Mouse (Mus musculus): ENCODE measurements around the gene Slc5a4b.
"Not testable (repeated sequence)": the region's sequence is repeated elsewhere in the genome, so short reads cannot be mapped to it uniquely, and the experiment has no call there.

Slc5a4b gene

DNA sequence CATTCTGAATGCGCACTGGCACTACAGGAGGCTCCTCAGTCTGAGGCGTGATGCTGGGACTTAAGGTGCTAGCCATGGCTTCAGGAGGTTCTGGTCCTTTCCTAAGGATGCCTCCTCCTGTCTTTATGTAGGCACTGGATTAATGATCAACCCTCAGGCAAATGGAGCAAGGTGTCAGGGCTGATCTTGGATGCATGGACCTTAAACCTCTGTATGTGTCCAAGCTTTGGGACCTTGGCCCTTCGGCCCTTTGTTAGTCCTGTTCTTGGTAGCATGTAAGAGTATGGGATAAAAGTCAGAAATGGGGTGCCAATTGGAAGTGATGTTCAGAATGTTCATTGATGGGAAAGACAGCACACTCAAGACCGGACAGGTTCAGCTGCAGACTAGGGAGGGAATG, at the start of gene Slc5a4b:
Slc5a4b (minus strand) TSS at position 101 of the 400 bp plus-strand sequence.
- DNase-seq (ENCODE audit: low spot score in 2 of 2), result no peak

DNA sequence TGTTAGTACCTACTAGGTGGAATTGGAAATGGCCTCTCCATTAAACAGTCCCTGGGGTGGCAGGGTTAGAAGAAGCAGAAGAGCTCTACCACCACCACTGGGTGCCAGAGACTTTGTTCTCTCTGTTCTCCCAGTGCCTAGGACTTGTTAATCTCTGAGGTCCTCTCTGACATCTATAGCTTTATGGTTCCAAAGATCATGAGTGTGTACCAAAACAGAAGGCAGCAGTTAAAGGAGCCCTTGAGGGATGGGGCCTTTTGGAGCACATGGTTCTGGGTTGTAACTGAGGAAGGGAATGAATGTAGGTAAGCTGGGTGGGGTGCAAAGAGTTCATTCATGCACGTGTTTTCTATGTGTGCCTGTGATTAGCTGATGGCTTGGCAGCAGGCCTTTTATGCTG, 47.2 kb upstream of the Slc5a4b start:
- no peak for DNase-seq (ENCODE audit: low spot score in 2 of 2)

DNA sequence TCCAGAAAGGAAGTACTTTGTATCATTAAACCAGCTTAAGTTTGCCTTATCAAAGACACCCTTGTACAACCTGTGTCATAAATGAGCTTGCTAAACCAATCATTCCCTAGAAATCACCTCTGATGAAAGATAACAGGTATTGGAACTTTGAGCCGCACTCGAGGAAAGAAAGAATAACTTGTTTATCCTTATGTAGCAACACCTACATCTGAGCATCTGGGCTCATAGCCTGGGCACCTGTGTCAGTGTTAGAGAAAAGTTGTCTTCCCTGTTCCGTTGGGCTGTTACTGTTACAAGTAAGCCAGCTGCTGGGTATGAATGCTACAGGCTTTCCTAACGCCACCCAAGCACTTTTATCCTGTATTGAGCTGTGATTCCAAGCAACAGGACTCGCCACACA, 46.8 kb upstream of the Slc5a4b start:
- no peak for DNase-seq (ENCODE audit: low spot score in 2 of 2)

DNA sequence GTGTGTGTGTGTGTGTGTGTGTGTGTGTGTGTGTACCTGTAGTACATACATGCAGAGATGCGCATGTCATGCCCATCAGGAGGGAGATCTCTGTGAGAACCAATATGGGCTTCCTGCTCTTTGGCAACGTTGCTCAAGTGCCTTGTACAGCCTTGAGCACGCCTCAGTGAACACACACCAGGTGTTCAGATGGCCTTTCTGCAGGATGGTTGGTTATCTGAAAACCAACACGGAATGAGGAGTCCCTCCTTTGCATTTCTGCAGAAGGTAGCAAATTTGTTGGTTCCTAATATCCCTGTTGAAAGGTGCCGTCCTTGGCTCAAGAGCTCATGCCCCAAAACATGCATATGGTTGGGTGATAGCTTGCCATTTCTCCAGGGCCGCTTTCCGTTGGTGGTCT, 45.1 kb upstream of the Slc5a4b start:
- no peak for DNase-seq (ENCODE audit: low spot score in 2 of 2)

DNA sequence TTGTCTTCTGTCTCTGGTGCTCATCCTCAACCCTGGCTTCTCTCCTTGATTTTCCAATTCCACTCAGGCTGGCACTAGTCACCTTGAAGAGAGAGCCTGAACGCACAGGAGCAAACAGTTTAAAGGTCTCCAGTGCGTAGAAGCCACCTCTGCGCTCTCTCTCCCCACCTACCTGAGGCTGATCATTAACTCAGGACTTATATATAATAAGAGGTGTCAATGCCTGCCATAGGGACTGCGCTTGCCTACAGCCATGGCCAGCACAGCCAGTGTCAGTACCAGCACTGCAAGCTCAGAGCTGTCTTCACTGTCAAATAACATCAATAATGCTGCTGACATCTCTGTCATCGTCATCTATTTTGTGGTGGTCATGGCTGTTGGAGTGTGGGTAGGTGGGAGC, 36.5 kb upstream of the Slc5a4b start, which contains the start of gene Slc5a4a:
Slc5a4a (plus strand) TSS at position 174 of the 400 bp plus-strand sequence.
- DNase-seq (ENCODE audit: low spot score in 2 of 2), result no peak

DNA sequence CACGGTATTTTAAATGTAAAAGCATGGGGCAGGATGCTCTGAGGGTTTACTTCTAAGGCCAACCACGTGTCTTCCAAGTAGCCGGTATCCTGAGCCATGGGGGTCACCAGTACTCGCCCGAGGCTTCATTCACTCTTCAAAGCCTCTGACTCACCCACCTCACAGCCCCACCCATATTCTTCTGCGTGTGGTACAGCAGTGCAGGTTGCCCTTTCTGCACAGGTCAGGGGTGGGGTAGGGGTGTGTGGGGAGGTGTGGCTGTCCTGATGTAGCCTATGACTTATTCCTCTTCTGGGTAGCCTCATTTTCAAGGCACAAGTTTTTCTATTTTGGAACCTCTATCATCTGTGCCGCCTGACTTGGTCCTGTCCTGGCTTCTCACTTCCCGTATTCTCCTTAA, 36.1 kb upstream of the Slc5a4b start:
- no peak for DNase-seq (ENCODE audit: low spot score in 2 of 2)

DNA sequence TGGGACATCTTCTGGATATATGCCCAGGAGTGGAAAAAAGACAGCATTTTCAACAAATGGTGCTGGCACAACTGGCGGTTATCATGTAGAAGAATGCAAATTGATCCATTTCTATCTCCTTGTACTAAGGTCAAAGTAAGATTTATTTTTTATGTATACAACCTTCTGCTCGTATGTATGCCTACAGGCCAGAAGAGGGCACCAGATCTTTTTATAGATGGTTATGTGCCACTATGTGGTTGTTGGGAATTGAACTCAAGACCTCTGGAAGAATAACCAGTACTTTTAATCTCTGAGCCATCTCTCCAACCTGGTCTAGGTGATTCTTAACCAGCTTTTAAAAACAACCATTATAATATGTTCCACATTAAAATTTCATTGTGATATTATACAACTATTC, 25.6 kb upstream of the Slc5a4b start:
- no peak for DNase-seq (ENCODE audit: low spot score in 2 of 2)

DNA sequence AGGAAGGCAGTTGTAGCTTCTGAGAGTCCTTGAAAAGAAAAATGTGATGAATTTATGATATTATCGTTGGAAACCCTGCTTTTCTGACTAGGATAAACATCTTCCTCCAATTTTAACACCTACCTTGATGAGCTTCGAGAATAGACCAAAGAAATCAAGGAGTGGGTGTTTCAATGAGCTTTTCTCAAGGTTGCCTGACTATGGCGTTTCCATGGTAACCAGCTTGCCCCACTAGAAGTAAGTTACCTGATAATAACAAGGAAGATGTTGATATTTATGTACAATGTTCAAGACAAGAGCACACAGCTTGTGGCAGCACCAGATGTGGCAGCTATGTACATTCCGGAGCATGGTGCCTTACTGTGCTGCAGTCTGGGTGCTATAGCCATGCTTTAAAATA, 21.7 kb upstream of the Slc5a4b start:
- DNase-seq (ENCODE audit: low spot score in 2 of 2), result peak in 1 of 2 experiments; percentile 3

DNA sequence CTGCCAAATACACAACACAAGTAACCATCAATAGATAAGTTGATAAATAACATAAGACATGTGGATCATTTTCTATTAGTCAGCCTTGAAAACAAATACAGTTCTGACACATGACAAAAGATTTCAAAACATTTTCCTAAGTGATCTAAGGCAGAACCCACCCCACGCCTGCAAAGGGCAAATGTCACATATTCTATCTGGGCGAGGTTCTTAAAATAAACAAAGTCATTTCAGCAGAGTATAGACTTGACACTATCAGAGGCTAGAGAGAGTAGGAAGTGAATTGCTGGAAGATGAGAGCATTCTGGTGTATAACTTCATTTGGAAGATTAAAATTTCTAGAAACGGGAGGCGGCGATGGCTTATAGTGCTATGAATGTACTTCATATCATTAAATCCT, 10.7 kb upstream of the Slc5a4b start:
- DNase-seq (ENCODE audit: low spot score in 2 of 2), result no peak

DNA sequence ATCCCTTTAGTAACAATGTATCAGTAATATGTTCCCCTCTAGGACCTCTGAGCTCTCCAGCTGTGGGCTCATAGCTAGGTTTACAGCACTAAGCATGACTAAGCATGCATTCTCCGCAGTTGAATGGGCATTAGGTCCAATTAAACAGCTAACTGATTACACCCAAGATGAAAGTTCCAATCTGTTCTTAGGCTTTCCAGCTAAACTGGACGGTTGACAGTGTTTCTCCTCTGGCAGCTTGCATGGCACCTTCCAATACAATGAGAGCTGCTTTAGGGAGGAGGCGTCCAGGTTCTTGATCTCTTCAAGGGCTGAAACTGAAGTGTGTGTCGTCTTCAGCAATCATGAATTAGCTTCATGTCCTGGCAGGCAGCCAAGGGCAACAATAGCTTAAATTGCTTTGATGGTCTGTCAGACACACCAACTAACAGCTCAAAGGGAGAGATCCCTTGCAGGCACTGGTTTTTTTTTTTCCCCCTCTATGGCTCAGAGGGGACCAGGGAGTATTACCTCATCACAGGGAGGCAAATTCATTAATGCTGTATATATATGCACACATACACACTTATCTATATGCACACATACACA, 9.5 kb upstream of the Slc5a4b start:
- no peak for DNase-seq (ENCODE audit: low spot score in 2 of 2)

DNA sequence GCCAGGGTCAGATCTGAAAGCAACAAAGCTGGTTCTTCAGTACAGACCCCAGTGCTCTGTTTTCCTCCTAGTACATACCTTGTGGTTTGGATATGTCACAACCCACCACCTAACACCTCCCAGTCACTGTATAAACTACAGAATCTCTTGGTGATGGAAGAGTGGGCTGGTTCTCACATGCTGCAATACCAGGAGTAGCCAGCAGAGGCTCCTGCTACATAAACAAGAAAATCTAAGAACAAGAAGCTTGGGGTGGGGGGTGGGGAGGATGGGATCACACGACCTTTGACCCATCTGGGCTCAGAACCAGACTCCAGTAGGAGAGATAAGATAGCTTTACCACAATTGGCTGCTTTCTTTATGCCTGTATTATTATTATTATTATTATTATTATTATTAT, 8.0 kb upstream of the Slc5a4b start:
- no peak for DNase-seq (ENCODE audit: low spot score in 2 of 2)

DNA sequence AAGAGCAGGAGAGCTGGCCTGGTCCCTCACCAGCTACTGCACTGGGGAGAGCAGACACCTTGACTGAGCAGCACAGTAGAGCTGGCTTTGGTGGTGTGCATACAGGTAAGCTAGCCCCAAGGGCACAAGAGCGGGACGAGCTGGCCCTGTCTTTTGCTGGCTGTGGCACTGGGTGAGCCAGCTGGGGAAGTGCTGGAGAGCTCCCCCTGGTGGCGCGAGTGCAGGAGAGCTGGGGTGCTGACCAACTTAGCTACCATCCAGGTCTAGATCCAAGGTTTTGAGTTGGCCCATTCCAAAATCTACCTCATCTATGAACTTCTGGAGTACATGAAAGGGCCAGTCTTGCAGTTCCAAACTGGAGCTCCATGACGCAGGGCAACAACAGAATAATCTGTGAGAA, 7.2 kb upstream of the Slc5a4b start:
- no peak for DNase-seq (ENCODE audit: low spot score in 2 of 2)

DNA sequence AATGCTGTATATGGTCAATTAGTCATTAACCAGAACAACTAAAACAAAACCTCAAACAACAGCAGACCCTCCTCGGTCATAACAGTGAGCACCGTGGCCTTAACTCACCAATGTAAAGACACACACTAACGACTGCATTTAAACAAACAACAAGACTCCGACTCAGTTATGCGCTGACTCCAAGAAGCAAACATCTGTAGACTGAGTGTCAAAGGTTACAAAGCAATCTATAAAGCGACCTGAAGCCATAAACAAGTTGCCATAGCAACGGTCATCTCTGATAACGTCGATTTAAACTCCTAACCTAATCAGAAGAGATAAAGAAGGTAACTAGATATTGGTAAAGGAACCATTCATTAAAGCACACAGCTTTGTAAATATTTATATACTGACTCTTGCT, 13.4 kb downstream of the Slc5a4b start:
- no peak for DNase-seq (ENCODE audit: low spot score in 2 of 2)

DNA sequence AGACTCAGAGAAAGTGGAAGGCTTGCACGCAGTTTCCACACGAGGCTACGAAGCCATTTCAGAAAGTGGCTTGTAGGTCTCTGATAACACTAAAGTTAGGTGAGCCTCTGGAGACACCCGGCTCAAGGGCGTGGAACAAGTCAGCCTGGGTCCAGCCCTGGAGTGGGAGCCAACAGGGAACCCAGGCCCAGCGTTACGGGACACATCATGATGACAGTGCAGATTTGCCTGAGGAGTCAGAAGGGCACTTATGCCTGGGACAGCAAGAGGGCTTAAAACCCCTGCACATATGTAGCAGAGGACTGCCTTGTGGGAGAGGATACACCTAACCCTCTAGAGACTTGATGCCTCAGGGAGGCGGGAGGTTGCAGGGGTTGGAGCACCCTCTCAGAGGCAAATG, 14.2 kb downstream of the Slc5a4b start:
- DNase-seq (ENCODE audit: low spot score in 2 of 2), result no peak

DNA sequence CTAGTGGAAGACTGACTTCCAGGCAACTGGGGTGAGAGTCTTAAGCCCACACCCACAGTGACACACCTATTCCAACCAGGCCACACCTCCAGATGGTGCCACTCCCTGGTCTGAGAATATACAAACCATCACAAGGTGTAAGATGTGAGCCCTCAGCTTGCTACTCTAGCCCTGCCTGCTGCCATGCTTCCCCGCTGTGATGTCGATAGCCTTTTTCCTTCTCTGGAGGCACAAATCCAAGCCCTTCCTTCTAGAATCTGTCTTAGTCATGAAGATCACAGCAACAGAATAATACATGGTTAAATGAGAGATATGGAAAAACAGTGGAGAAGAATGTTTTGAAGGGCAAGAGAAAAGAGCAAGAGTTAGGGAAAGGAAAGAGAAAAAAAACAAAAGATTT, 33.8 kb downstream of the Slc5a4b start:
- not testable (repeated sequence) for DNase-seq (ENCODE audit: low spot score in 2 of 2)

DNA sequence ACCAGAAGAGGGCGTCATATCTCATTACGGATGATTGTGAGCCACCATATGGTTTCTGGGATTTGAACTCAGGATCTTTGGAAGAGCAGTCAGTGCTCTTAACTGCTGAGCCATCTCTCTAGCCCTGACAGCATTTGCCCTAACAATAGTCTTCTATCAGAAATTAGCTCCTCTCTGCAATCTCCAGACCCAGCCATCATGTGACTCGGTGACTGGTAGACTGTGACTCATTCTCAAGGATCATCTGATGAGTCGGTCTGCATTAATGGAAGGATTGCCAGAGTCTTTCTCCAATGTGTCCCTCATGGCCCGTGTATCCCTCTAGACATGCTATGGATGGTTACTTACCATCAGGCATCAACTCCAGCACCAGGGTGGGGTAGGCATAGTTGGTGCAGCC, 38.7 kb downstream of the Slc5a4b start:
- DNase-seq (ENCODE audit: low spot score in 2 of 2), result not testable (repeated sequence)

DNA sequence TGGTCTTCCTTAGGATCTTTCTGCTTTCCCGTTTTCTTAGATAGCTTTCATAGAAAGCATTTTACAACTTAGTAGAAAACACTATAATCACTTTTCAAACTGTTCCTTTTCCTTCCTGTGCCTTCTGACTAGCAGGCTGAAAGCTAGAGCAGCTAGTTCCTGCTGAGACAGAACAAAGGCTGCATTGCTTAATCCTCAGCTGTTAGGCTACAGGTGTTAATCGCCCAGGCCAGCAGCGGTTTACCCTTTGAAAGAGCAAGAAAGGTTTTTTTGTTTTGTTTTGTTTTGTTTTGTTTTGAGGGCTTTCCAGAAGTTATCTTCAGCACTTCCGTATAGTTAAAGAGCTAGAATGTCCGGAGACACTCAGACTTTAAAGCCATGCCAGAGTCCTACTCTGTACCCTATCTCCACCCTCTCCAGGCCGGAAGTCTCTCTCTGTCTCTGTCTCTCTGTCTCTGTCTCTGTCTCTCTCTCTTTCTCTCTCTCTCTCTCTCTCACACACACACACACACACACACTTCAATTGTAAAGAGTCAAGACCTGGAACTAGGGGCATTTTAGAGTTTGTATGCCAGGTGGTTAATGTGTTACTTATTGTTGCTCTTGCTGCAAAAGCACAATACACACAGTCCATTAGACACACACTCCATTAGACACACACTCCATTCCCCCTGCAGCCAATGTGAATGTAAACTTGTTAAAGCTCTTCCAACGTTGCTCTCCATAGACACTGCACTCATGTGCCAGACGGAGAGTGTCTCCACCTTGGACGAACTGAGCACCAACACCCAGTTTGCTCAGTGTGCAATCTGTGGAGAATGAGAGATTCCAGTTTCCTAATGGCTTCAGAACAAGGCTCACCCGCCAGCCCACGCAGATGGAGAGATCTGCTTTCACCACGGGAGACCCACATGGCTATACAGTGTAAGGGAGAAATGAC, 42.8 kb downstream of the Slc5a4b start:
- no peak for DNase-seq (ENCODE audit: low spot score in 2 of 2)

DNA sequence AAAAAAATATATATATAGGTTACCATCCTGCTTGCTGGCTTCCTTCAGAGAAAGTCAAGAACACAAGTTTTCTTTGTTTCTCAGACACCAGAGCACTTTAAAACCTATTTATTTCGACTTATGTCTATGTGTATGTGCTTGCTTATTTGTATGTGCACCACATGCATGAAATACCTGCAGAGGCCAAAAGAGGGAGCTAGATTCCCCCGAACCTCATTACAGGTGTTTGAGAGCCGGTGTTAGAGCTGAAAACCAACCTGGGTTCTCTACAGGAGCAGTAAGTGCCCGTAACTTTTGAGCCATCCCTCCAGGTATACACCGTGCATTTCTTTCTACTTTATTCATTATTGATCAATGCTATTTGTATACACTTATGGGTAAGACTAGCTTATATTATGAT, 48.3 kb downstream of the Slc5a4b start:
- no peak for DNase-seq (ENCODE audit: low spot score in 2 of 2)

DNA sequence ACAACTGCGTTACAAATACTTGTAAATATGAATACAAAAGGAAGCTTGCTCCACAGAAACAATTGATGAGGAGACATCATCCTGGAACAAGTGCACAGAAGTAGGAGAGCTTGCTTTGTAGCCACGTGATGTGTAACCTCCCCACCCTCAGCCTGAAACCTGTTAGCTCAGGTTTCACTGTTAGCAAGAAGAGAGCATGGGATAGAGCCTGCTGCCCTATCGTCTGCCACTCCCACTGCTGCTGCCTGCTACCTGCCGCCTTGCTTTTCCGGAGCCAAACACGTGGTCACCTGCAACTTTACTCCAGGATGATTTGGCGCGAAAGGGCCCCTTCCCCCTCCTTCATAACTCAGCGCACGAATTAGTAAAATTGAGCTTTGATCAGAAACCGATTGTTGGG, 58.9 kb downstream of the Slc5a4b start:
- no peak for DNase-seq (ENCODE audit: low spot score in 2 of 2)

DNA sequence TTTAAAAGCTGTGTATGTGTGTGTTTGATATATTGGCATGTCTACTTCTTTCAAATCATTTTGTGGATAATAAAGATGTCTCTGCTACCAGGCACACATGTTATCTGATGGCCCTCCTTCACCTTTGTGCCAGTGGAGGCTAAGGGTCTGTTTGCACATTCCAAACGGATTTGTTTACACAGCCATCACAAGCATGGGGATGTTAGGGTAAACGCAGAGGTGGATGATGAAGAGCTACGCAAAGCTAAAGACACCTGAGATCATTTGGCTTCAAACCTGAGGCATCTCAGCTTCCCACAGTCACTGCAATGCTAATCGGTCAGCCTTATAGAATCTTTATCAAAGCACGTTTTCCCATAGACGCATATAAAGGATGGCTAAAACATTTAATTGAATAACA, 61.8 kb downstream of the Slc5a4b start:
- no peak for DNase-seq (ENCODE audit: low spot score in 2 of 2)

DNA sequence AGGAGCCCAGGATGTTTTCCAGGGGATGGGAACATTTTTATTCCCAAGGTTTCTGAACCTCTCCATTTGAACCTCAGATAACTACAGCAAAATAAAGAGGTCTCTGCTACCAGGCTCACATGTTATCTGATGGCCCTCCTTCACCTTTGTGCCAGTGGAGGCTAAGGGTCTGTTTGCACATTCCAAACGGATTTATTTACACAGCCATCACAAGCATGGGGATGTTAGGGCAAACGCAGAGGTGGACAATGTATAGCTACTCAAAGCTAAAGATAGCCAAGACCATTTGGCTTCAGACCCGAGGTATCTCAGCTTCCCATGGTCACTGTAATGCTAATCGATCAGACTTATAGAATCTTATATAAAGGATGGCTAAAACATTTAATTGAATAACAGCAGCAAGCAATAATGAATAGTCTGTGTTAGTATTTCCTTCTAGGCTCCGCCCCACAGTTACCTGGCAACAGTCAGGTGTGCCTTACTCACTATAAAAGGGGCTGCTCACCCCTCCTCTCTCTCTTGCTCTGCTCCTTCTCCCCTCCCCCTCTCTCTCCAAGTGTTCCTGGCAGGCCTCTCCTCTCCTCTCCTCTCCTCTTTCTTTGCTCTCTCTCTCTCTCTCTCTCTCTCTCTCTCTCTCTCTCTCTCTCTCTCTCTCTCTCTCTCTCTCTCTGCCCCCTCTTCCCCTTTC, 63.4 kb downstream of the Slc5a4b start:
- DNase-seq (ENCODE audit: low spot score in 2 of 2), result no peak

DNA sequence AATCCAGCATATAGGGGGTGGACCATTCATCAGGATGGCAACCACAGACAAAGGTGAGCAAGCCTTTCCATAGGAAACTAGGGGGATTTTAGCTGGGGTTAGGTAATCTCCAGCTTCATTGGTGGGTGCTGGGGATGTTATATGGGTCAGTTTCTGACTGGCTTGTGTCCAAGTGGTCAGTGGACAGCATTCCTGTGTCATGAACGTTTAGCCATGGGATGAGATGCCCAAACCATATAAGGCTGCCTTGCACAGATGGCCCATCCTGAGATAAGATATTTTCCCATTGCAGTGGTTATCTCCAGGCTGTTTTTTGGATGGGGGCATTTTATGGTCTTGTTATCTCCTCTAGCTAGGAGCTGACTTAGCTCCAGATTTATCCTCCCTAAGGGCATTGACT, 64.0 kb downstream of the Slc5a4b start:
- DNase-seq (ENCODE audit: low spot score in 2 of 2), result no peak

DNA sequence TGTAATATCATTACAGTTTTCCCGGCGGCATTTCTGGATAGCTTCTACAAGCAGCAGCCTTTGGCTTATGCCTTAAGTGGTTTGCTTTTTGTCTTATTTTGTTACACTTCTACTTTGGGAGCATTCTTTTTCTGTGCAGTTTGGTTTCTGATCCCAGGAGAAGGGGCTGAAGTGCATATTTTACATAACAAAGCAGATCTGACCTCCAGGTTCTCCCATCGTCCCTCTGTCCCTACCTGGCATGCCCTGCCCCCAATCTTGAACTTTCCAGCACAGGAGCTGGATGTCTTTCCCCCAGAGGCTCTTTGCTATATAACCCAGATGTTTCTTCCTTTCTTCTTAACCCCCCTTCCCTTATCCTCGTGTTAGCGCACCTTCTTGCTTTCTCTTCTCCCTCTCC, 65.4 kb downstream of the Slc5a4b start:
- no peak for DNase-seq (ENCODE audit: low spot score in 2 of 2)

Data from left cerebral cortex, adult 9 months (tissue).